Mouse (Mus musculus) heart, embryonic 14.5 days (tissue): ENCODE results near the gene Usf1. TPM values are rescaled to one million over a fixed set of nuclear protein-coding genes. Genes with fewer than 3 reads are reported as not detected.

Experiments used
- ATAC-seq: fragments of 200-750 bp; cut with Nextera tagmentation; 2 replicates; pipeline ENCODE4 v1.8.0; 2017; ENCODE audit warnings: low read depth, moderate TSS enrichment; ENCODE audit not compliant: insufficient number of reproducible peaks, insufficient read depth, low FRiP score
- H3K27ac ChIP-seq, 2 experiments: fragments of 200-500 bp in 1 of 2; fragments of 300-500 bp in 1 of 2; sonication (generic) in 1 of 2; replicated peaks in 1 of 2; 2 replicates each; pipeline ENCODE4 v1.5.1; 2012 to 2014; ENCODE audit warnings: low read depth in 2 of 2, low read length in 2 of 2, control low read depth in 1 of 2, mild to moderate bottlenecking in 1 of 2, mixed read lengths in 1 of 2; ENCODE audit not compliant: control insufficient read depth in 1 of 2, insufficient read depth in 1 of 2
- H3K27me3 ChIP-seq: fragments of 300-500 bp; sonication (generic); 2 replicates; pipeline ENCODE4 v1.6.1; 2014; ENCODE audit warnings: mild to moderate bottlenecking, low read length, control low read depth; ENCODE audit not compliant: control insufficient read depth, insufficient read depth
- H3K36me3 ChIP-seq: fragments of 300-500 bp; sonication (generic); 2 replicates; pipeline ENCODE4 v1.6.1; 2014; ENCODE audit warnings: mild to moderate bottlenecking, control low read depth, low read length, mixed read lengths; ENCODE audit not compliant: control insufficient read depth, insufficient read depth
- H3K4me1 ChIP-seq, 2 experiments: fragments of 200-500 bp in 1 of 2; fragments of 300-500 bp in 1 of 2; sonication (generic) in 1 of 2; 2 replicates each; pipeline ENCODE4 v1.6.1; 2012 to 2014; ENCODE audit warnings: low read length in 2 of 2, control low read depth in 1 of 2, mixed read lengths in 1 of 2; ENCODE audit not compliant: control insufficient read depth in 2 of 2, insufficient read depth in 2 of 2
- H3K4me2 ChIP-seq: fragments of 300-500 bp; sonication (generic); 2 replicates; pipeline ENCODE4 v1.6.1; 2014; ENCODE audit warnings: mild to moderate bottlenecking, low read length
- H3K4me3 ChIP-seq, 2 experiments: fragments of 200-500 bp in 1 of 2; fragments of 300-500 bp in 1 of 2; sonication (generic) in 1 of 2; 2 replicates each; pipeline ENCODE4 v1.5.1; 2012 to 2014; ENCODE audit warnings: low read length in 2 of 2, mild to moderate bottlenecking in 2 of 2, control low read depth in 1 of 2, low read depth in 1 of 2, moderate library complexity in 1 of 2; ENCODE audit not compliant: control insufficient read depth in 1 of 2, insufficient read depth in 1 of 2
- H3K9ac ChIP-seq: fragments of 300-500 bp; sonication (generic); 2 replicates; pipeline ENCODE4 v1.6.1; 2014; ENCODE audit warnings: mild to moderate bottlenecking, low read length
- H3K9me3 ChIP-seq: fragments of 300-500 bp; sonication (generic); 2 replicates; pipeline ENCODE4 v1.6.1; 2016; ENCODE audit warnings: low read length, control low read depth; ENCODE audit not compliant: control insufficient read depth
- WGBS: fragments of 180-500 bp; shearing (Covaris S2); extraction: QIAGEN DNeasy Blood & Tissue Kit; methylation state at CpG from one replicate; pipeline ENCODE4 v1.1.7; 2014; 5-methylcytosine and 5-hydroxymethylcytosine counted together
- polyA plus RNA-seq: library from polyadenylated mRNA; unstranded; fragments of >200 nt; fragmentation: Nextera tagmentation; extraction: Ambion mirVana; gene quantifications from 2 replicates; pipeline ENCODE4 v1.2.1, GENCODE M21; 2014

The Usf1 gene
- polyA plus RNA-seq, 1 experiment from 2014 or later = 58.5 TPM

- WGBS = 93% methylated on average over 5 of the region's 5 CpGs
- no peak within 1 kb of the TSS for H3K4me3 ChIP-seq
- H3K4me1 ChIP-seq = peaks cover 0 to 2% of the 10 kb centered on the region in 2 experiments; a peak in 1 of 4 replicates
- no peaks in the 10 kb centered on the region for H3K9me3 ChIP-seq
- no peak within 1 kb of the TSS for H3K4me2 ChIP-seq
- no peak for ATAC-seq
- H3K27me3 ChIP-seq = no peaks in the 10 kb centered on the region
- no peak within 1 kb of the TSS for H3K27ac ChIP-seq
- no peak within 1 kb of the TSS for H3K9ac ChIP-seq
- H3K36me3 ChIP-seq = peaks cover 67% of the 10 kb centered on the region
Measured at GRCm38 (mm10) chr1:171418660-171419059, 7.5 kb downstream of the Usf1 start, which contains the start of gene Tstd1. Gene Tstd1 (plus strand): TSS chr1:171418872.

- Histone ChIP-seq H3K27ac (no peak overlapping the region), H3K36me3 (peaks cover 66% of the 10 kb centered on the region), H3K4me1 (peaks cover 0 to 2% of the 10 kb centered on the region in 2 experiments; a peak in 1 of 4 replicates), H3K27me3 (no peaks in the 10 kb centered on the region), H3K9ac (no peak overlapping the region), H3K4me3 (no peak overlapping the region), H3K9me3 (no peaks in the 10 kb centered on the region), H3K4me2 (no peak overlapping the region)
- 77% methylated on average over 12 of the region's 12 CpGs for WGBS
- no peak for ATAC-seq
Measured at GRCm38 (mm10) chr1:171419291-171419882, 8.3 kb downstream of the Usf1 start.

GRCm38 (mm10) chr1:171419905-171420304, 8.8 kb downstream of the Usf1 start:
- no peak overlapping the region for H3K4me2 ChIP-seq
- no peak overlapping the region for H3K4me3 ChIP-seq
- ATAC-seq = no peak
- H3K36me3 ChIP-seq = peaks cover 60% of the 10 kb centered on the region
- no peak overlapping the region for H3K27ac ChIP-seq
- H3K4me1 ChIP-seq = peaks cover 2 to 4% of the 10 kb centered on the region in 2 experiments; a peak in 2 of 4 replicates
- no peaks in the 10 kb centered on the region for H3K27me3 ChIP-seq
- H3K9me3 ChIP-seq = no peaks in the 10 kb centered on the region
- no peak overlapping the region for H3K9ac ChIP-seq
- WGBS = 85% methylated on average over 5 of the region's 5 CpGs

- no peaks in the 10 kb centered on the region for H3K9me3 ChIP-seq
- H3K9ac ChIP-seq = no peak overlapping the region
- H3K4me2 ChIP-seq = no peak overlapping the region
- H3K27me3 ChIP-seq = no peaks in the 10 kb centered on the region
- no peak overlapping the region for H3K27ac ChIP-seq
- H3K4me1 ChIP-seq = peaks cover 5 to 10% of the 10 kb centered on the region in 2 experiments; a peak in 2 of 4 replicates
- ATAC-seq = no peak
- 71% methylated on average over 8 of the region's 8 CpGs for WGBS
- H3K4me3 ChIP-seq = no peak overlapping the region
- peaks cover 34% of the 10 kb centered on the region for H3K36me3 ChIP-seq
Measured at GRCm38 (mm10) chr1:171422504-171423095, 11.5 kb downstream of the Usf1 start.

GRCm38 (mm10) chr1:171424638-171425037, 13.5 kb downstream of the Usf1 start:
- Histone ChIP-seq H3K4me2 (no peak overlapping the region), H3K9ac (no peak overlapping the region), H3K9me3 (0 out of 2 replicates have a peak, but pooled peaks cover 2% of the 10 kb centered on the region), H3K4me3 (no peak overlapping the region), H3K27me3 (no peaks in the 10 kb centered on the region), H3K27ac (peak overlapping the region; percentile 49 to 57), H3K4me1 (peaks cover 5 to 10% of the 10 kb centered on the region in 2 experiments; a peak in 2 of 4 replicates), H3K36me3 (peaks cover 13% of the 10 kb centered on the region)
- WGBS = 28% methylated on average over 5 of the region's 5 CpGs
- ATAC-seq = no peak

GRCm38 (mm10) chr1:171425126-171425525, 14.0 kb downstream of the Usf1 start:
- 0 out of 2 replicates have a peak overlapping the region, but pooled peaks have one; percentile 7 for H3K4me2 ChIP-seq
- H3K4me1 ChIP-seq = peaks cover 5 to 10% of the 10 kb centered on the region in 2 experiments; a peak in 2 of 4 replicates

GRCm38 (mm10) chr1:171432158-171432557, 21.0 kb downstream of the Usf1 start:
- 0 out of 2 replicates have a peak, but pooled peaks cover 2% of the 10 kb centered on the region for H3K9me3 ChIP-seq
- H3K27ac ChIP-seq = no peak overlapping the region
- H3K9ac ChIP-seq = no peak overlapping the region
- H3K27me3 ChIP-seq = no peaks in the 10 kb centered on the region
- peaks cover 0 to 4% of the 10 kb centered on the region in 2 experiments; a peak in 1 of 4 replicates for H3K4me1 ChIP-seq
- 75% methylated on average over 5 of the region's 5 CpGs for WGBS
- no peaks in the 10 kb centered on the region for H3K36me3 ChIP-seq
- no peak for ATAC-seq
- no peak overlapping the region for H3K4me3 ChIP-seq
- no peak overlapping the region for H3K4me2 ChIP-seq

More at GRCm38 (mm10) chr1:171425126-171425525, 14.0 kb downstream of the Usf1 start:
- peak overlapping the region; percentile 49 to 57 for H3K27ac ChIP-seq
- H3K9ac ChIP-seq = no peak overlapping the region
- H3K4me3 ChIP-seq = no peak overlapping the region
- no peaks in the 10 kb centered on the region for H3K27me3 ChIP-seq
- no peak; the same call in 1 of the 2 replicates for ATAC-seq
- H3K36me3 ChIP-seq = peaks cover 8% of the 10 kb centered on the region; the same call in 1 of the 2 replicates
- 0 out of 2 replicates have a peak, but pooled peaks cover 2% of the 10 kb centered on the region for H3K9me3 ChIP-seq
- WGBS = 22% methylated on average over 4 of the region's 4 CpGs
